Mouse (Mus musculus) gastrocnemius, postnatal 14 days (tissue): Measurements from ENCODE around the gene Skint1. TPM values are rescaled to one million over a fixed set of nuclear protein-coding genes. Genes with fewer than 3 reads are reported as not detected.
"Not testable (repeated sequence)": the region's sequence is repeated elsewhere in the genome, so short reads cannot be mapped to it uniquely, and the experiment has no call there.

Experiments used
- DNase-seq: peaks from one replicate; pipeline ENCODE4 v3.0.0; 2021; ENCODE audit warnings: mixed read lengths
- intact Hi-C: fragments of 180-260 bp; cut with DNase I; formaldehyde crosslinking; loops from one replicate; pipeline ENCODE4 v1.15.1; 2025; ENCODE audit warnings: low total_unique reads
- long read RNA-seq, 2 experiments: library from polyadenylated mRNA; stranded (forward); transcript quantifications; one replicate each; pipeline ENCODE4 v2.0.0; 2021
- total RNA-seq, 2 experiments: library from RNA; stranded (reverse); gene quantifications; 2 replicates each; pipeline ENCODE4 v1.2.3; 2021

Skint1 gene
- not detected for total RNA-seq
- long read RNA-seq, experiment 1, result 0 reads
- long read RNA-seq, experiment 2, result 0 reads

DNA sequence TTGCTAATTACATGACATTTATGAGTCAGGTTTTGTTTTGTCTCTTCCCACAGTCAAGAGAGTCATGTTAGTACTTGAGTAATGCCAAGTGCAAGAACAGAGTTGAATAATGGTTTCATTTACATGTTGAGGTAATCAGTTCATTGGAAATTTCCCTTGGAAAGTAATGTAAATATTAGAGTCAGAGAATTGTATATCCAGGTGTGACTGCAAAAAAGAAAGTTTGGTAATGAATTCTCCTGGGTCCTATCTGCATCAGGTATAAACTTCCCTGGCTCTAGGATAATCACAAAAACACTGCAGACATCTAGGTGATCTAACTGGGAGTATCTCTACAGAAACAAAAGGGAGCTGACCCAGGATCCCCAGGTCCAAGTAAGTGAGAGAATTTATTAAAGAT is at the start of gene Skint1:
TSS of gene Skint1 (plus strand) at position 301 of the 400 bp plus-strand sequence.
- no peak for DNase-seq
- intact Hi-C loops, result no loop called here

DNA sequence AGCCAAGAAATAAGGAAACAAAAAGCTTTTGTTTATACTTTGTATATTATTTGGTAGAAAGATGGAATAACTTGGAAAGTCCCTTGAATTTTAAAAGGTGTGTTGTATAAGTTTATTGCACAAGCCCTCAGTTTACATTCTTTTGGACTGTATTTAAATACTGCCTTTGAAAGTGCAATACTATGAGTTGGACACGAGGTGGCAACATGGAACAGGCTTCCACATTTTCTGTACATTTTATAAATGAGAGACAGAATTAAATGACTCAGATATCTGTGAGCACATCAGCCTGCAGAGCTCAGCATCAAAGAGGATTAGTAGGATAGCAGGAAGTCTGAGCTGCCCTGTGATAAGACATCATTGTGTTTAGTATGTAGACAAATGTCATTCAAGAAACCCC is 44.8 kb upstream of the Skint1 start:
- no peak for DNase-seq
- intact Hi-C loops, result no loop called here

DNA sequence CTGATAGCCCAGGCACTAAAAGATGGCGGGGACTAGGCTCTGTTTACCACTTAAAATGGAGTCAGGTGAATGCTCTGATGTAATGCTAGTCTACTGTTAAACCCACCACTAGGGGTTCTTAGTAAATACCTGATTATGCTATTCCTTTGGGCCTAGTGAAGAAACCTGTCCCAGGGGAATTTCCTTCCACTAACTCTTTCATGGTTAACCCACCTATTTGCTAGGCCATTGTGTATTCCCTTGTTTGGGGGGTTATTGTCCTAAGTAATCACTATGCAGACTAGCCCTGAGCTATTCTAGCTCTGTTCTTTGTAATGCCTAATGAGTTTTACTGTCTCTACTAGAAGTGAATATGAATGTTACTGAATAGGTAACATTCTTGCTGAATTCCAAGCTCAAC is 42.8 kb upstream of the Skint1 start:
- intact Hi-C loops, result not testable (repeated sequence)

DNA sequence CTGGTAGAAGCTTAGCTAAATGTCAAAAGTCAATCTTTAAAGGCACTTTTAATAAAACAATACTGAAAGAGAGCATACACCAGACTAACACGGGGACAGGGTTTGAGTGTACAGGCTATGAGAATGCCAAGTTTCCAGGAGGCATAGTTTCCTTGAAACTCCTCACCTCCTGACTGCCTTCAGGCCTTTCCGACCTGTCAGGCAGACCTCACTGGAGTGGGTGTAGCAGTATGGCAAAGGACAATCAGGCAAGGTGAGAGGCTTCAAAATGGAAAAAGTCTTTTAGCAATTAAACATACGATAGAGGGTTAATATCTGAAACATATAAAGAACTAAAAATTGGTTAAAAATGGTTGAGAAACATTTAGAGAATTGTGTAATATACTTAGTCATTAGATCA is 42.4 kb upstream of the Skint1 start:
- DNase-seq, result no peak
- intact Hi-C loops, result no loop called here

More for the DNA sequence above, 42.8 kb upstream of the Skint1 start:
- not testable (repeated sequence) for DNase-seq

DNA sequence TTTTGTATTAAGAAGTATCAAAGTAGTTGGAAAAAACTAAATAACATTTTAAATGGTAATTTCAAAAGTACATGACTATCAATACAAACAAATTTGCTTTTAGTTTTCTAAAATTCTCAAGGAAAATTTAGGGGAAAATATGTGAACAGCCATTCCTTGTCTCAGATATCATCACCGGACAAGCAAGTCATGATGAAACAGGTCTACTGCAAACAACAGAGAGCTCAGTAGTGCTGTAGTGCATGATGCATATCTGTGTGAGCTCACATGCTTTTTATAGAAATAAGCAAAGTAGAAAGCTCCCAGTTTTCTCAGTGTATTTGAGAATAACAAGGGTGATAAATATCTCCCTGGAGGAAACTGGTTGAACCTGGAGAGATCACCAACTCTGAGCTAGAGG is 33.4 kb upstream of the Skint1 start, which contains the start of gene Skint7:
TSS of gene Skint7 (plus strand) at position 301 of the 400 bp plus-strand sequence.
- DNase-seq, result no peak
- intact Hi-C loops, result no loop called here

DNA sequence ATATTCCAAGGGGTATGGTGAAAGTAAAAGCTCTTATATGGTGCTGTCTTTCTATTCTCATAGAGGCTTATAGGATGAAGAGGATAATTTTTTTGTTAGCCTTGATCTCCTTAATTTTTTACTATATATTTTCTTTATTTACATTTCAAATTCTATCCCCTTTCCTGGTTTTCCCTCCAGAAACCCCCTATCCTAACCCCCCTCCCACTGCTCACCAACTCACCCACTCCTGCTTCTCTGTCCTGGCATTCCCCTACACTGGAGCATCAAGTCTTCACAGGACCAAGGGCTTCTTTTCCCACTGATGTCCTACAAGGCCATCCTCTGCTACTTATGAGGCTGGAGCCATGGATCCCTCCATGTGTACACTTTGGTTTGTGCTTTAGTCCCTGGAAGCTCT is 65.6 kb downstream of the Skint1 start, which contains the start of gene Skint4:
TSS of gene Skint4 (plus strand) at position 301 of the 400 bp plus-strand sequence.
- no peak for DNase-seq
- intact Hi-C loops, result no loop called here

Other genes starting within 250 kb of the Skint1 start
- gene Slc5a9, start 103.4 kb upstream of the Skint1 start, total RNA-seq, result not detected
- not detected for gene Skint8, start 86.9 kb upstream of the Skint1 start, total RNA-seq
- not detected for gene Skint7, start 33.3 kb upstream of the Skint1 start, total RNA-seq
- gene Skint4, start 65.7 kb downstream of the Skint1 start, total RNA-seq, result not detected
- gene Skint3, start 226.0 kb downstream of the Skint1 start, total RNA-seq, result not detected